Mouse (Mus musculus) liver, embryonic 14.5 days (tissue): Measurements from ENCODE around the gene Tc2n.

ENCODE experiments used
- CTCF ChIP-seq: IDR thresholded peaks from 2 replicates; pipeline ENCODE4 v1.5.1; 2016; ENCODE audit warnings: antibody characterized with exemption, low read depth, control low read depth
- EP300 ChIP-seq: IDR thresholded peaks from 2 replicates; pipeline ENCODE4 v1.6.1; 2016; ENCODE audit warnings: antibody characterized with exemption, low read depth

DNA sequence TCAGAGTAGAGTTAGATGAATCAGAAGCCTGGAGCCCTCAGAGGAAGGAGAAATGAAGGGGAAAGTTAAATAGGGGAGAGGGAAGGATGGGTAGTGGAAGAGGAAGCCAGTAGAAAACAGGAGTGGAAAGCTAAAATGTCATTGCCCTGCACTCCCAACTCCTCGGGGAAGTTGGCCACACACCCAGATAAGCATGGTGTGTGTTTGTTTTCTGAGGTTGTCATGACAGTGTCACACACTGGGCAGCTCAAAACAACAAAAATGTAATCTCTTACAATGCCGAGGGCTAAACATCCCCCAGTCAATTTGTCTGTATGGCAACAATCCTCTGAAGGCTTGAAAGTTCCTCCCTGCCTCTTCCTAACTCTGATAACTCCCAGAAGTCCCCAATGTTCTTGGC lies 22.2 kb upstream of the Tc2n start:
- TF ChIP-seq CTCF (no peak), EP300 (no peak)
